Mouse (Mus musculus): ENCODE data around the gene Pam.

- TF ChIP-seq POLR2A (IDR thresholded peaks at IDR 0.05; ENCODE audit: borderline replicate concordance, control insufficient read depth, low read depth, low read length) (no peak), CTCF (IDR thresholded peaks at IDR 0.05; ENCODE audit: control insufficient read depth, insufficient read depth, low read length) (no peak)
Observed at GRCm38 (mm10) chr1:97864135-97864534, 231.3 kb downstream of the Pam start.
